Mouse (Mus musculus): ENCODE data around the gene Utf1. TPM values are rescaled to one million over a fixed set of nuclear protein-coding genes. Genes with fewer than 3 reads are reported as not detected.
A peak's percentile ranks its signal among the peaks of the same experiment; 100 is the strongest.

Utf1 gene
- polyA plus RNA-seq, 1 experiment from 2014 or later: not detected

GRCm38 (mm10) chr7:139905261-139905660, 38.3 kb upstream of the Utf1 start:
- Histone ChIP-seq H3K27me3 (ENCODE audit: control insufficient read depth, insufficient read depth, low read length) (no peaks in the 10 kb centered on the region; the same call in 1 of the 2 replicates), H3K27ac (ENCODE audit: low read depth, low read length) (no peak overlapping the region), H3K9ac (ENCODE audit: low read length) (peak overlapping the region; percentile 16; the same call in 1 of the 2 replicates), H3K9me3 (ENCODE audit: control insufficient read depth, low read length) (no peaks in the 10 kb centered on the region), H3K4me3 (ENCODE audit: low read depth, low read length) (no peak overlapping the region), H3K4me2 (no peak overlapping the region), H3K4me1 (ENCODE audit: control insufficient read depth, insufficient read depth, low read length) (no peaks in the 10 kb centered on the region; the same call in none of the 2 replicates), H3K36me3 (ENCODE audit: control insufficient read depth, insufficient read depth, low read length) (no peaks in the 10 kb centered on the region)
- ATAC-seq (ENCODE audit: low FRiP score): no peak
- peak; percentile 79 for DNase-seq (ENCODE audit: low spot score, missing footprints)
- 27% methylated on average over 6 of the region's 6 CpGs for WGBS

GRCm38 (mm10) chr7:139905661-139906060, 37.9 kb upstream of the Utf1 start:
- no peak overlapping the region for H3K27ac ChIP-seq (ENCODE audit: low read depth, low read length)

GRCm38 (mm10) chr7:139908176-139908575, 35.4 kb upstream of the Utf1 start:
- peak; percentile 39 for DNase-seq (ENCODE audit: low spot score, missing footprints)

More at GRCm38 (mm10) chr7:139905661-139906060, 37.9 kb upstream of the Utf1 start:
- H3K9ac ChIP-seq (ENCODE audit: low read length): peak overlapping the region; percentile 16; the same call in 1 of the 2 replicates
- H3K4me3 ChIP-seq (ENCODE audit: low read depth, low read length): no peak overlapping the region
- no peaks in the 10 kb centered on the region for H3K9me3 ChIP-seq (ENCODE audit: control insufficient read depth, low read length)
- DNase-seq (ENCODE audit: low spot score, missing footprints) (peak; percentile 91), ATAC-seq (ENCODE audit: low FRiP score) (peak; percentile 36; the same call in 1 of the 2 replicates)
- WGBS: 6% methylated on average over 6 of the region's 6 CpGs
- no peaks in the 10 kb centered on the region; the same call in none of the 2 replicates for H3K4me1 ChIP-seq (ENCODE audit: control insufficient read depth, insufficient read depth, low read length)
- H3K4me2 ChIP-seq: no peak overlapping the region
- no peaks in the 10 kb centered on the region for H3K36me3 ChIP-seq (ENCODE audit: control insufficient read depth, insufficient read depth, low read length)
- no peaks in the 10 kb centered on the region; the same call in 1 of the 2 replicates for H3K27me3 ChIP-seq (ENCODE audit: control insufficient read depth, insufficient read depth, low read length)

GRCm38 (mm10) chr7:139909469-139909868, 34.1 kb upstream of the Utf1 start:
- Histone ChIP-seq H3K9ac (ENCODE audit: low read length) (no peak overlapping the region), H3K27me3 (ENCODE audit: control insufficient read depth, insufficient read depth, low read length) (peaks cover 8% of the 10 kb centered on the region), H3K36me3 (ENCODE audit: control insufficient read depth, insufficient read depth, low read length) (no peaks in the 10 kb centered on the region), H3K9me3 (ENCODE audit: control insufficient read depth, low read length) (no peaks in the 10 kb centered on the region), H3K4me1 (ENCODE audit: control insufficient read depth, insufficient read depth, low read length) (no peaks in the 10 kb centered on the region; the same call in none of the 2 replicates), H3K4me2 (no peak overlapping the region), H3K27ac (ENCODE audit: low read depth, low read length) (no peak overlapping the region), H3K4me3 (ENCODE audit: low read depth, low read length) (no peak overlapping the region)
- peak; percentile 69 for DNase-seq (ENCODE audit: low spot score, missing footprints)
- 48% methylated on average over 6 of the region's 6 CpGs for WGBS
- ATAC-seq (ENCODE audit: low FRiP score): peak; percentile 42; the same call in 1 of the 2 replicates

More at GRCm38 (mm10) chr7:139908176-139908575, 35.4 kb upstream of the Utf1 start:
- no peak overlapping the region for H3K4me2 ChIP-seq
- no peak overlapping the region for H3K4me3 ChIP-seq (ENCODE audit: low read depth, low read length)
- no peak overlapping the region for H3K9ac ChIP-seq (ENCODE audit: low read length)
- H3K27me3 ChIP-seq (ENCODE audit: control insufficient read depth, insufficient read depth, low read length): peaks cover 3% of the 10 kb centered on the region
- H3K9me3 ChIP-seq (ENCODE audit: control insufficient read depth, low read length): no peaks in the 10 kb centered on the region
- H3K36me3 ChIP-seq (ENCODE audit: control insufficient read depth, insufficient read depth, low read length): no peaks in the 10 kb centered on the region
- H3K27ac ChIP-seq (ENCODE audit: low read depth, low read length): no peak overlapping the region
- no peak for ATAC-seq (ENCODE audit: low FRiP score)
- no peaks in the 10 kb centered on the region; the same call in none of the 2 replicates for H3K4me1 ChIP-seq (ENCODE audit: control insufficient read depth, insufficient read depth, low read length)
- WGBS: 66% methylated on average over 5 of the region's 5 CpGs

GRCm38 (mm10) chr7:139910204-139910835, 33.3 kb upstream of the Utf1 start:
- WGBS: 57% methylated on average over 11 of the region's 11 CpGs
- no peak overlapping the region for H3K27ac ChIP-seq (ENCODE audit: low read depth, low read length)
- no peak overlapping the region for H3K9ac ChIP-seq (ENCODE audit: low read length)
- H3K36me3 ChIP-seq (ENCODE audit: control insufficient read depth, insufficient read depth, low read length): no peaks in the 10 kb centered on the region
- ATAC-seq (ENCODE audit: low FRiP score) (no peak), DNase-seq (ENCODE audit: low spot score, missing footprints) (peak; percentile 69)
- no peak overlapping the region for H3K4me3 ChIP-seq (ENCODE audit: low read depth, low read length)
- H3K9me3 ChIP-seq (ENCODE audit: control insufficient read depth, low read length): no peaks in the 10 kb centered on the region
- H3K27me3 ChIP-seq (ENCODE audit: control insufficient read depth, insufficient read depth, low read length): peaks cover 16% of the 10 kb centered on the region
- H3K4me1 ChIP-seq (ENCODE audit: control insufficient read depth, insufficient read depth, low read length): peaks cover 2% of the 10 kb centered on the region
- H3K4me2 ChIP-seq: no peak overlapping the region

GRCm38 (mm10) chr7:139914141-139915047, 29.2 kb upstream of the Utf1 start:
- Histone ChIP-seq H3K9me3 (ENCODE audit: control insufficient read depth, low read length) (no peaks in the 10 kb centered on the region), H3K36me3 (ENCODE audit: control insufficient read depth, insufficient read depth, low read length) (no peaks in the 10 kb centered on the region), H3K4me2 (peak overlapping the region; percentile 46), H3K27ac (ENCODE audit: low read depth, low read length) (no peak overlapping the region), H3K9ac (ENCODE audit: low read length) (no peak overlapping the region), H3K27me3 (ENCODE audit: control insufficient read depth, insufficient read depth, low read length) (peaks cover 21% of the 10 kb centered on the region), H3K4me3 (ENCODE audit: low read depth, low read length) (peak overlapping the region; percentile 28; the same call in 1 of the 2 replicates), H3K4me1 (ENCODE audit: control insufficient read depth, insufficient read depth, low read length) (0 out of 2 replicates have a peak, but pooled peaks cover 2% of the 10 kb centered on the region)
- ATAC-seq (ENCODE audit: low FRiP score): peak; percentile 75
- WGBS: 10% methylated on average over 29 of the region's 29 CpGs
- peak; percentile 91 for DNase-seq (ENCODE audit: low spot score, missing footprints)

GRCm38 (mm10) chr7:139915646-139916257, 27.8 kb upstream of the Utf1 start:
- H3K9ac ChIP-seq (ENCODE audit: low read length): no peak overlapping the region
- no peaks in the 10 kb centered on the region for H3K9me3 ChIP-seq (ENCODE audit: control insufficient read depth, low read length)
- peaks cover 21% of the 10 kb centered on the region for H3K27me3 ChIP-seq (ENCODE audit: control insufficient read depth, insufficient read depth, low read length)
- H3K27ac ChIP-seq (ENCODE audit: low read depth, low read length): no peak overlapping the region
- H3K4me3 ChIP-seq (ENCODE audit: low read depth, low read length): no peak overlapping the region
- 7% methylated on average over 14 of the region's 14 CpGs for WGBS
- 0 out of 2 replicates have a peak, but pooled peaks cover 2% of the 10 kb centered on the region for H3K4me1 ChIP-seq (ENCODE audit: control insufficient read depth, insufficient read depth, low read length)
- DNase-seq (ENCODE audit: low spot score, missing footprints) (no peak), ATAC-seq (ENCODE audit: low FRiP score) (no peak)
- no peak overlapping the region for H3K4me2 ChIP-seq
- H3K36me3 ChIP-seq (ENCODE audit: control insufficient read depth, insufficient read depth, low read length): no peaks in the 10 kb centered on the region

GRCm38 (mm10) chr7:139916345-139916744, 27.2 kb upstream of the Utf1 start:
- peaks cover 21% of the 10 kb centered on the region for H3K27me3 ChIP-seq (ENCODE audit: control insufficient read depth, insufficient read depth, low read length)
- no peak overlapping the region for H3K4me3 ChIP-seq (ENCODE audit: low read depth, low read length)
- 0% methylated on average over 1 of the region's 1 CpGs for WGBS
- ATAC-seq (ENCODE audit: low FRiP score) (no peak), DNase-seq (ENCODE audit: low spot score, missing footprints) (no peak)
- no peak overlapping the region for H3K27ac ChIP-seq (ENCODE audit: low read depth, low read length)
- H3K9ac ChIP-seq (ENCODE audit: low read length): no peak overlapping the region
- H3K4me2 ChIP-seq: no peak overlapping the region
- H3K36me3 ChIP-seq (ENCODE audit: control insufficient read depth, insufficient read depth, low read length): no peaks in the 10 kb centered on the region
- no peaks in the 10 kb centered on the region for H3K9me3 ChIP-seq (ENCODE audit: control insufficient read depth, low read length)
- 0 out of 2 replicates have a peak, but pooled peaks cover 2% of the 10 kb centered on the region for H3K4me1 ChIP-seq (ENCODE audit: control insufficient read depth, insufficient read depth, low read length)

Data from midbrain, embryonic 11.5 days (tissue).